Mouse (Mus musculus) bone marrow macrophage, adult 2 months (primary cell): Measurements from ENCODE around the gene Clba1.

Source experiments
- CTCF ChIP-seq: IDR thresholded peaks from 2 replicates; pipeline ENCODE4 v1.5.1; 2012; ENCODE audit warnings: low read depth, mild to moderate bottlenecking, low read length, moderate library complexity
- POLR2A ChIP-seq: IDR thresholded peaks from 2 replicates; pipeline ENCODE4 v1.6.1; 2012; ENCODE audit warnings: mild to moderate bottlenecking, low read depth, low read length, borderline replicate concordance

- no peak for TF ChIP-seq CTCF
- TF ChIP-seq POLR2A: no peak
Measured at GRCm38 (mm10) chr12:112819057-112819662, 10.4 kb downstream of the Clba1 start.
